Mouse (Mus musculus) liver, postnatal 0 days (tissue): ENCODE results near the gene Map2k1.

Source experiments
- CTCF ChIP-seq: sonication (generic); IDR thresholded peaks from 2 replicates; pipeline ENCODE4 v1.5.1; 2016; ENCODE audit warnings: antibody characterized with exemption, low read depth
- EP300 ChIP-seq: IDR thresholded peaks from 2 replicates; pipeline ENCODE4 v1.6.1; 2016; ENCODE audit warnings: antibody characterized with exemption, low read depth, mild to moderate bottlenecking

DNA sequence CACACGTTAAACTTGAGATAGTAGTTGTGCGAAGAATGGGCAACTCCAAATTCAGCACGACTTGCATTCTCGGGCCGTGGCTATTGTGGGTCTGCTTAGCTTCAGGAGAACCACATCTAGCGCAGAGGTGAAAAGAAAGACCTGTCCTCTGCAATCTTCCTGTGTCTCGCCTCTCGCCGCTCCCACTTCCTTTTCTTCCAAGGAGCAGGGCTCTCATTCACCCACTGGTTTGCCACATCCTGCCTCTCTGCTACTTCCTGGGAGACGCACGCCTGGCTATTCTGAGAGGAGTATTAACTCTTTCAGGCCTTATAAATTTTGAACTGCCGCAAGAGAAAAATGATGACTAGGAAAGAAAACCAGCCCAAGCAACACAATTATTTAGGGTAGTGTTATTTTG lies 25.7 kb downstream of the Map2k1 start:
- TF ChIP-seq CTCF, result no peak
- no peak for TF ChIP-seq EP300
